Mouse (Mus musculus) liver, postnatal 0 days (tissue): ENCODE results near the gene Alg9.

Source experiments
- CTCF ChIP-seq: sonication (generic); IDR thresholded peaks from 2 replicates; pipeline ENCODE4 v1.5.1; 2016; ENCODE audit warnings: antibody characterized with exemption, low read depth
- EP300 ChIP-seq: IDR thresholded peaks from 2 replicates; pipeline ENCODE4 v1.6.1; 2016; ENCODE audit warnings: antibody characterized with exemption, low read depth, mild to moderate bottlenecking

DNA sequence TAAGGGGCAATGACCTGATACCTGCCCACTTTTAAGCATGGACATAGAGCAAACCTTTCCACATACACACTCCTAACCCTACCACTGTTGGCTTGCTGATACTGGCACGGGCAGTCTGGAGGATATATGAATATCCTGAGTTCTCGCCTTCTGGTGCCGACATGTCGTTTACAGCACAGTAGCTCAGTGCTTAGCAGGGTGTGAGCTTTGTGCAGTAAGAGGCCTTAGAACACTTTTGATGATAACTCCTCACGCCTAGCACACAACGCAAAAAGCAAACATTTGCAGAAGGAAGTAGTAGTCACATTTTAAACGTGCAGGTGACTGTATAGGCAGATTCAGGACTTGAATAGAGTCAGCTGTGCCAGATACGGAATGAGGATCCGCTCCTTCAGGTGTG is 74.9 kb downstream of the Alg9 start:
- TF ChIP-seq EP300 (no peak), CTCF (no peak)
